Mouse (Mus musculus): Measurements from ENCODE around the gene Faim2.

- no peak for TF ChIP-seq CTCF (IDR thresholded peaks at IDR 0.05; ENCODE audit: low read depth)
- TF ChIP-seq EP300 (IDR thresholded peaks at IDR 0.05; ENCODE audit: low read depth): no peak
Measured at GRCm38 (mm10) chr15:99560246-99560645, 32.3 kb upstream of the Faim2 start.
